Mouse (Mus musculus) embryonic facial prominence, embryonic 11.5 days (tissue): ENCODE results near the gene Sstr5. TPM values are rescaled to one million over a fixed set of nuclear protein-coding genes. Genes with fewer than 3 reads are reported as not detected.

Source experiments
- ATAC-seq: fragments of 200-750 bp; cut with Nextera tagmentation; replicated peaks from 2 replicates; pipeline ENCODE4 v1.8.0; 2017; ENCODE audit warnings: low read depth; ENCODE audit not compliant: insufficient number of reproducible peaks, low FRiP score, low TSS enrichment
- DNase-seq: peaks from one replicate; pipeline ENCODE4 v3.0.0-alpha.2; 2015; ENCODE audit warnings: low spot score
- H3K27ac ChIP-seq: fragments of 300-500 bp; sonication (generic); replicated peaks from 2 replicates; pipeline ENCODE4 v1.5.1; 2014; ENCODE audit warnings: mild to moderate bottlenecking, low read depth, low read length, control low read depth
- H3K27me3 ChIP-seq: fragments of 300-500 bp; sonication (generic); 2 replicates; pipeline ENCODE4 v1.6.1; 2014; ENCODE audit warnings: mild to moderate bottlenecking, low read length, moderate library complexity, mixed read lengths; ENCODE audit not compliant: control insufficient read depth, insufficient read depth
- H3K36me3 ChIP-seq: fragments of 300-500 bp; sonication (generic); replicated peaks from 2 replicates; pipeline ENCODE4 v1.6.1; 2014; ENCODE audit warnings: low read depth, mild to moderate bottlenecking, low read length, moderate library complexity, mixed read lengths; ENCODE audit not compliant: control insufficient read depth, insufficient read depth
- H3K4me1 ChIP-seq: fragments of 300-500 bp; sonication (generic); 2 replicates; pipeline ENCODE4 v1.6.1; 2014; ENCODE audit warnings: low read length, mixed read lengths; ENCODE audit not compliant: control insufficient read depth, insufficient read depth
- H3K4me2 ChIP-seq: fragments of 300-500 bp; sonication (generic); 2 replicates; pipeline ENCODE4 v1.6.1; 2014; ENCODE audit warnings: low read depth, mild to moderate bottlenecking, control low read depth, low read length, moderate library complexity
- H3K4me3 ChIP-seq: fragments of 300-500 bp; sonication (generic); 2 replicates; pipeline ENCODE4 v1.5.1; 2014; ENCODE audit warnings: low read depth, low read length, control low read depth
- H3K9ac ChIP-seq: fragments of 300-500 bp; sonication (generic); replicated peaks from 2 replicates; pipeline ENCODE4 v1.6.1; 2014; ENCODE audit warnings: mild to moderate bottlenecking, control low read depth, low read length
- H3K9me3 ChIP-seq: fragments of 300-500 bp; sonication (generic); replicated peaks from 2 replicates; pipeline ENCODE4 v1.6.1; 2016; ENCODE audit warnings: mild to moderate bottlenecking, low read length, inconsistent platforms, mixed read lengths; ENCODE audit not compliant: control insufficient read depth
- WGBS: fragments of 180-500 bp; shearing (Covaris S2); extraction: QIAGEN DNeasy Blood & Tissue Kit; methylation state at CpG from one replicate; pipeline ENCODE4 v1.1.7; 2014; 5-methylcytosine and 5-hydroxymethylcytosine counted together
- polyA plus RNA-seq: library from polyadenylated mRNA; unstranded; fragments of >200 nt; fragmentation: Nextera tagmentation; extraction: Ambion mirVana; gene quantifications from 2 replicates; pipeline ENCODE4 v1.2.1, GENCODE M21; 2014

Sstr5 gene
- polyA plus RNA-seq, 1 experiment from 2014 or later: 0.18 TPM

GRCm38 (mm10) chr17:25469798-25470197 is 27.3 kb downstream of the Sstr5 start:
- 34% methylated on average over 8 of the region's 8 CpGs for WGBS
- H3K27me3 ChIP-seq: peaks cover 4% of the 10 kb centered on the region; the same call in 1 of the 2 replicates
- no peak overlapping the region for H3K4me2 ChIP-seq
- H3K27ac ChIP-seq: no peak overlapping the region
- ATAC-seq: peak; percentile 11; the same call in 1 of the 2 replicates
- peak; percentile 84 for DNase-seq
- no peaks in the 10 kb centered on the region for H3K36me3 ChIP-seq
- no peaks in the 10 kb centered on the region for H3K9me3 ChIP-seq
- H3K9ac ChIP-seq: no peak overlapping the region
- no peak overlapping the region for H3K4me3 ChIP-seq
- H3K4me1 ChIP-seq: peaks cover 3% of the 10 kb centered on the region; the same call in 1 of the 2 replicates

GRCm38 (mm10) chr17:25468301-25468700 is 28.8 kb downstream of the Sstr5 start:
- H3K27me3 ChIP-seq: peaks cover 4% of the 10 kb centered on the region; the same call in 1 of the 2 replicates
- no peaks in the 10 kb centered on the region for H3K9me3 ChIP-seq
- no peak overlapping the region for H3K4me3 ChIP-seq
- DNase-seq (no peak), ATAC-seq (no peak)
- H3K4me2 ChIP-seq: no peak overlapping the region
- no peak overlapping the region for H3K9ac ChIP-seq
- no peaks in the 10 kb centered on the region for H3K36me3 ChIP-seq
- H3K27ac ChIP-seq: no peak overlapping the region
- WGBS: 73% methylated on average over 6 of the region's 6 CpGs
- H3K4me1 ChIP-seq: no peaks in the 10 kb centered on the region

GRCm38 (mm10) chr17:25467781-25468180 is 29.3 kb downstream of the Sstr5 start:
- Histone ChIP-seq H3K27ac (no peak overlapping the region), H3K36me3 (no peaks in the 10 kb centered on the region), H3K9me3 (no peaks in the 10 kb centered on the region), H3K9ac (no peak overlapping the region), H3K27me3 (no peaks in the 10 kb centered on the region), H3K4me1 (no peaks in the 10 kb centered on the region), H3K4me2 (no peak overlapping the region), H3K4me3 (no peak overlapping the region)
- 66% methylated on average over 6 of the region's 6 CpGs for WGBS
- ATAC-seq (no peak), DNase-seq (no peak)

- H3K4me1 ChIP-seq: no peaks in the 10 kb centered on the region
- WGBS: 77% methylated on average over 2 of the region's 2 CpGs
These were observed 30.8 kb downstream of the Sstr5 start for GRCm38 (mm10) chr17:25466257-25466656.

GRCm38 (mm10) chr17:25464091-25464490 is 33.0 kb downstream of the Sstr5 start:
- H3K4me2 ChIP-seq: no peak overlapping the region
- no peaks in the 10 kb centered on the region for H3K9me3 ChIP-seq
- H3K36me3 ChIP-seq: no peaks in the 10 kb centered on the region
- no peaks in the 10 kb centered on the region for H3K27me3 ChIP-seq
- no peak for ATAC-seq
- no peaks in the 10 kb centered on the region for H3K4me1 ChIP-seq
- 76% methylated on average over 4 of the region's 4 CpGs for WGBS
- H3K9ac ChIP-seq: no peak overlapping the region
- no peak overlapping the region for H3K27ac ChIP-seq
- H3K4me3 ChIP-seq: no peak overlapping the region
- no peak for DNase-seq

More at GRCm38 (mm10) chr17:25466257-25466656, 30.8 kb downstream of the Sstr5 start:
- Histone ChIP-seq H3K36me3 (no peaks in the 10 kb centered on the region), H3K4me3 (no peak overlapping the region), H3K4me2 (no peak overlapping the region), H3K27ac (no peak overlapping the region), H3K27me3 (no peaks in the 10 kb centered on the region), H3K9ac (no peak overlapping the region), H3K9me3 (no peaks in the 10 kb centered on the region)
- DNase-seq (no peak), ATAC-seq (no peak)

GRCm38 (mm10) chr17:25463326-25463945 is 33.7 kb downstream of the Sstr5 start:
- H3K36me3 ChIP-seq: no peaks in the 10 kb centered on the region
- no peak overlapping the region for H3K27ac ChIP-seq
- H3K4me3 ChIP-seq: no peak overlapping the region
- DNase-seq: no peak
- no peak for ATAC-seq
- H3K27me3 ChIP-seq: no peaks in the 10 kb centered on the region
- 69% methylated on average over 4 of the region's 4 CpGs for WGBS
- H3K9me3 ChIP-seq: no peaks in the 10 kb centered on the region
- H3K9ac ChIP-seq: no peak overlapping the region
- no peaks in the 10 kb centered on the region for H3K4me1 ChIP-seq
- H3K4me2 ChIP-seq: no peak overlapping the region

GRCm38 (mm10) chr17:25462236-25462875 is 34.7 kb downstream of the Sstr5 start:
- no peaks in the 10 kb centered on the region for H3K4me1 ChIP-seq
- DNase-seq (peak; percentile 15), ATAC-seq (peak; percentile 76; the same call in 1 of the 2 replicates)
- no peak overlapping the region for H3K9ac ChIP-seq
- no peak overlapping the region for H3K27ac ChIP-seq
- H3K36me3 ChIP-seq: no peaks in the 10 kb centered on the region
- H3K9me3 ChIP-seq: no peaks in the 10 kb centered on the region
- no peak overlapping the region for H3K4me3 ChIP-seq
- no peak overlapping the region for H3K4me2 ChIP-seq
- no peaks in the 10 kb centered on the region for H3K27me3 ChIP-seq
- WGBS: 36% methylated on average over 9 of the region's 9 CpGs

- Histone ChIP-seq H3K4me3 (no peak overlapping the region), H3K36me3 (no peaks in the 10 kb centered on the region), H3K27ac (no peak overlapping the region), H3K4me2 (no peak overlapping the region), H3K9ac (no peak overlapping the region), H3K4me1 (no peaks in the 10 kb centered on the region), H3K27me3 (no peaks in the 10 kb centered on the region), H3K9me3 (no peaks in the 10 kb centered on the region)
- ATAC-seq (no peak), DNase-seq (no peak)
- WGBS: 43% methylated on average over 8 of the region's 8 CpGs
These were observed 40.5 kb downstream of the Sstr5 start for GRCm38 (mm10) chr17:25456540-25456939.
